Mouse (Mus musculus): Measurements from ENCODE around the gene Fam71b. TPM values are rescaled to one million over a fixed set of nuclear protein-coding genes. Genes with fewer than 3 reads are reported as not detected.

The Fam71b gene
- polyA plus RNA-seq, 1 experiment from 2014 or later = 0.18 TPM

GRCm38 (mm10) chr11:46447644-46448484 lies 51.5 kb downstream of the Fam71b start:
- no peak overlapping the region for H3K4me3 ChIP-seq (ENCODE audit: low read length)
- no peaks in the 10 kb centered on the region for H3K4me1 ChIP-seq (ENCODE audit: control insufficient read depth, insufficient read depth, low read length)
- WGBS = 66% methylated on average over 13 of the region's 13 CpGs
- H3K9ac ChIP-seq (ENCODE audit: low read length) = no peak overlapping the region
- no peaks in the 10 kb centered on the region for H3K27me3 ChIP-seq (ENCODE audit: control insufficient read depth, insufficient read depth, low read length)
- no peak overlapping the region; the same call in 1 of the 2 replicates for H3K4me2 ChIP-seq (ENCODE audit: low read depth, low read length)
- ATAC-seq (replicated peaks; ENCODE audit: extremely low read depth, insufficient read depth, low FRiP score) = no peak
- no peak overlapping the region for H3K27ac ChIP-seq (ENCODE audit: low read length)
- 0 out of 2 replicates have a peak, but pooled peaks cover 2% of the 10 kb centered on the region for H3K36me3 ChIP-seq (ENCODE audit: control insufficient read depth, insufficient read depth)
- no peaks in the 10 kb centered on the region for H3K9me3 ChIP-seq (replicated peaks; ENCODE audit: control insufficient read depth, low read length)

DNA sequence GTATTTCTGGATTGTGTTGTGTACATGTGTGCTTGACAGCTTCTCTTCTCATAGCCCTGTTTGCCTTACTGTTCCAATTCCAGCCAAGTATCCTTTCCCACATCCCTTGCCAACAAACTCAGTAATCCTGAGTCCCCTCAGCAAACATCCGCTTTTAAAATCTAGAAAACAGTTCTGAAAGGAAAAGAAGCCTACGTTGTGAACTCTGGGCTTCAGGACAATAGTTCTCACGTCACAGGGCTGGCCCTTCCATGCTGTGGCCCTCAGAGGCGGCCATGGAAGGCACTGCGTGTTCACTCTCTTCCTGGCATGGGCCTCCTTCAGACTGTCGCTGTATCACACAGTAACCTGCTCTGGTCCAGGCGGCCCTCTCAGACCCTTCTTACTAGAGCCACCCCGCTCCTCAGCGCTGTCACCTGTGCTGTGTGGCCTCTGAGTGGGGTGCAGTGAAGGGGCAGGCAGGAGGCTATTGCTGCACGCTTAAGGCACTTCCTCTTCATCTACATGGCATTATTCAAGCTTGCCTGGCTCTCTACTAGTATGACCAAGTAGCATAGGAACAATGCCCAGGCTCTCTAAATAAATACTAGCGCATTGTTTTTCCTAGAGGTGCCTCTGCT lies 53.2 kb downstream of the Fam71b start:
- H3K36me3 ChIP-seq (ENCODE audit: control insufficient read depth, insufficient read depth) = no peaks in the 10 kb centered on the region
- no peaks in the 10 kb centered on the region for H3K27me3 ChIP-seq (ENCODE audit: control insufficient read depth, insufficient read depth, low read length)
- H3K4me1 ChIP-seq (ENCODE audit: control insufficient read depth, insufficient read depth, low read length) = no peaks in the 10 kb centered on the region
- no peak overlapping the region for H3K27ac ChIP-seq (ENCODE audit: low read length)
- H3K9ac ChIP-seq (ENCODE audit: low read length) = no peak overlapping the region
- no peak overlapping the region for H3K4me3 ChIP-seq (ENCODE audit: low read length)
- WGBS = 76% methylated on average over 11 of the region's 11 CpGs
- H3K9me3 ChIP-seq (replicated peaks; ENCODE audit: control insufficient read depth, low read length) = no peaks in the 10 kb centered on the region
- no peak for ATAC-seq (replicated peaks; ENCODE audit: extremely low read depth, insufficient read depth, low FRiP score)
- H3K4me2 ChIP-seq (ENCODE audit: low read depth, low read length) = no peak overlapping the region

GRCm38 (mm10) chr11:46454453-46455045 lies 58.2 kb downstream of the Fam71b start, which contains the start of gene Havcr2:
TSS of gene Havcr2 (plus strand) at chr11:46454935.
- no peak within 1 kb of the TSS for H3K27ac ChIP-seq (ENCODE audit: low read length)

More at GRCm38 (mm10) chr11:46454453-46455045, 58.2 kb downstream of the Fam71b start, which contains the start of gene Havcr2:
- Histone ChIP-seq H3K4me2 (ENCODE audit: low read depth, low read length) (no peak within 1 kb of the TSS), H3K36me3 (ENCODE audit: control insufficient read depth, insufficient read depth) (no peaks in the 10 kb centered on the region), H3K4me3 (ENCODE audit: low read length) (no peak within 1 kb of the TSS), H3K9ac (ENCODE audit: low read length) (no peak within 1 kb of the TSS), H3K9me3 (replicated peaks; ENCODE audit: control insufficient read depth, low read length) (no peaks in the 10 kb centered on the region), H3K27me3 (ENCODE audit: control insufficient read depth, insufficient read depth, low read length) (no peaks in the 10 kb centered on the region), H3K4me1 (ENCODE audit: control insufficient read depth, insufficient read depth, low read length) (no peaks in the 10 kb centered on the region)
- no peak for ATAC-seq (replicated peaks; ENCODE audit: extremely low read depth, insufficient read depth, low FRiP score)
- WGBS = 54% methylated on average over 6 of the region's 6 CpGs

Other genes with a start within 250 kb of the Fam71b start
- 4.0 and 4.9 TPM in 2 replicates for gene Nipal4, start 230.1 kb upstream of the Fam71b start, polyA plus RNA-seq (2015; fragmentation: Nextera tagmentation; extraction: Ambion mirVana)
- 0.08 TPM in 1 of 2 replicates, not detected in the other for gene Fndc9, start 161.0 kb upstream of the Fam71b start, polyA plus RNA-seq (2015; fragmentation: Nextera tagmentation; extraction: Ambion mirVana)
- 12.5 and 14.8 TPM in 2 replicates for gene Cyfip2, start 83.7 kb upstream of the Fam71b start, polyA plus RNA-seq (2015; fragmentation: Nextera tagmentation; extraction: Ambion mirVana)
- 2.0 and 5.2 TPM in 2 replicates for gene Itk, start 7.0 kb upstream of the Fam71b start, polyA plus RNA-seq (2015; fragmentation: Nextera tagmentation; extraction: Ambion mirVana)
- gene Med7, start 40.4 kb downstream of the Fam71b start, polyA plus RNA-seq (2015; fragmentation: Nextera tagmentation; extraction: Ambion mirVana) = 43.6 and 47.8 TPM in 2 replicates
- gene Havcr2, start 58.4 kb downstream of the Fam71b start, polyA plus RNA-seq (2015; fragmentation: Nextera tagmentation; extraction: Ambion mirVana) = 0.32 and 0.37 TPM in 2 replicates
- gene Gm12169, start 127.7 kb downstream of the Fam71b start, polyA plus RNA-seq (2015; fragmentation: Nextera tagmentation; extraction: Ambion mirVana) = not detected in 2 replicates
- gene BC053393, start 175.0 kb downstream of the Fam71b start, polyA plus RNA-seq (2015; fragmentation: Nextera tagmentation; extraction: Ambion mirVana) = 0.09 and 0.16 TPM in 2 replicates
- not detected in 2 replicates for gene Dppa1, start 232.7 kb downstream of the Fam71b start, polyA plus RNA-seq (2015; fragmentation: Nextera tagmentation; extraction: Ambion mirVana)

Data from heart, embryonic 16.5 days (tissue).